Mouse (Mus musculus): Measurements from ENCODE around the gene March9.
"Not testable (repeated sequence)": the region's sequence is repeated elsewhere in the genome, so short reads cannot be mapped to it uniquely, and the experiment has no call there.

DNA sequence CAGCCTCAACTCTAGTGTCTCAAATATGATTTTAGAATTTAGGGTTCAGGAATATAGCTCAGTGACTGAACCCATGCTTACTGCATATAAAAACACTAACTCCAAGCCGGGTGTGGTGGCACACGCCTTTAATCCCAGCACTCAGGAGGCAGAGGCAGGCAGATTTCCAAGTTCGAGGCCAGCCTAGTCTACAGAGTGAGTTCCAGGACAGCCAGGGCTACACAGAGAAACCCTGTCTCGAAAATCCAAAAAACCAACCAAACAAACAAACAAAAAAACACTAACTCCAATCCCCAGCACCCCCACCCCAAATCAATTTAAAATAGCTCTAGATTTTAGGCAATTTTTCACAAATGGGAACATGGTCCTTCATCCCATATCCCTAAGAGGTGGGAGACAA, 2.1 kb upstream of the March9 start:
- not testable (repeated sequence) for TF ChIP-seq EP300 (optimal IDR thresholded peaks at IDR 0.05); CTCF (IDR thresholded peaks at IDR 0.05; ENCODE audit: low read depth)
